Mouse (Mus musculus) intestine, embryonic 16.5 days (tissue): ENCODE results near the gene Lins1. TPM values are rescaled to one million over a fixed set of nuclear protein-coding genes. Genes with fewer than 3 reads are reported as not detected.
A peak's percentile ranks its signal among the peaks of the same experiment; 100 is the strongest.

Source experiments
- ATAC-seq: fragments of 200-750 bp; cut with Nextera tagmentation; 2 replicates; pipeline ENCODE4 v1.8.0; 2017; ENCODE audit warnings: moderate TSS enrichment, moderate library complexity
- H3K27ac ChIP-seq: fragments of 300-500 bp; sonication (generic); 2 replicates; pipeline ENCODE4 v1.5.1; 2014; ENCODE audit warnings: mild to moderate bottlenecking, low read length
- H3K27me3 ChIP-seq: fragments of 300-500 bp; sonication (generic); replicated peaks from 2 replicates; pipeline ENCODE4 v1.6.1; 2014; ENCODE audit warnings: low read length, control low read depth, mixed read lengths; ENCODE audit not compliant: control insufficient read depth, insufficient read depth
- H3K36me3 ChIP-seq: fragments of 300-500 bp; sonication (generic); 2 replicates; pipeline ENCODE4 v1.6.1; 2014; ENCODE audit warnings: low read length, control low read depth; ENCODE audit not compliant: control insufficient read depth, insufficient read depth
- H3K4me1 ChIP-seq: fragments of 300-500 bp; sonication (generic); 2 replicates; pipeline ENCODE4 v1.6.1; 2014; ENCODE audit warnings: low read length, control low read depth, mixed read lengths; ENCODE audit not compliant: control insufficient read depth, insufficient read depth
- H3K4me2 ChIP-seq: fragments of 300-500 bp; sonication (generic); 2 replicates; pipeline ENCODE4 v1.6.1; 2014; ENCODE audit warnings: low read depth, low read length, control low read depth
- H3K4me3 ChIP-seq: fragments of 300-500 bp; sonication (generic); 2 replicates; pipeline ENCODE4 v1.5.1; 2014; ENCODE audit warnings: mild to moderate bottlenecking, low read length
- H3K9ac ChIP-seq: fragments of 300-500 bp; sonication (generic); 2 replicates; pipeline ENCODE4 v1.6.1; 2014; ENCODE audit warnings: low read depth, low read length
- H3K9me3 ChIP-seq: fragments of 300-500 bp; sonication (generic); 2 replicates; pipeline ENCODE4 v1.6.1; 2016; ENCODE audit warnings: low read length, control low read depth; ENCODE audit not compliant: control insufficient read depth
- WGBS: fragments of 180-500 bp; shearing (Covaris S2); extraction: QIAGEN DNeasy Blood & Tissue Kit; methylation state at CpG from one replicate; pipeline ENCODE4 v1.1.7; 2014; 5-methylcytosine and 5-hydroxymethylcytosine counted together
- polyA plus RNA-seq: library from polyadenylated mRNA; unstranded; fragments of >200 nt; fragmentation: Nextera tagmentation; extraction: Ambion mirVana; gene quantifications from 2 replicates; pipeline ENCODE4 v1.2.1, GENCODE M21; 2015

Lins1 gene
- 10.7 and 11.1 TPM in 2 replicates for polyA plus RNA-seq

GRCm38 (mm10) chr7:66689620-66690360 lies at the start of gene Lins1:
Lins1 (plus strand) TSS chr7:66689889.
- Histone ChIP-seq H3K36me3 (0 out of 2 replicates have a peak, but pooled peaks cover 2% of the 10 kb centered on the region), H3K27ac (peak within 1 kb of the TSS; percentile 86), H3K4me3 (peak within 1 kb of the TSS; percentile 83), H3K4me2 (peak within 1 kb of the TSS; percentile 95), H3K9me3 (no peaks in the 10 kb centered on the region), H3K4me1 (peaks cover 11% of the 10 kb centered on the region), H3K9ac (peak within 1 kb of the TSS; percentile 88), H3K27me3 (no peaks in the 10 kb centered on the region)
- ATAC-seq = peak; percentile 99
- WGBS = under 1% methylated on average over 52 of the region's 52 CpGs

- H3K9ac ChIP-seq = no peak overlapping the region
- no peaks in the 10 kb centered on the region for H3K36me3 ChIP-seq
- H3K27ac ChIP-seq = no peak overlapping the region
- no peaks in the 10 kb centered on the region for H3K4me1 ChIP-seq
- 99% methylated on average over 2 of the region's 2 CpGs for WGBS
- H3K4me3 ChIP-seq = no peak overlapping the region
- ATAC-seq = no peak
- no peaks in the 10 kb centered on the region for H3K9me3 ChIP-seq
- no peaks in the 10 kb centered on the region for H3K27me3 ChIP-seq
- H3K4me2 ChIP-seq = no peak overlapping the region
These were observed 44.0 kb upstream of the Lins1 start for GRCm38 (mm10) chr7:66645736-66646135.

GRCm38 (mm10) chr7:66649181-66649580 lies 40.5 kb upstream of the Lins1 start:
- no peak for ATAC-seq
- no peaks in the 10 kb centered on the region for H3K9me3 ChIP-seq
- H3K27me3 ChIP-seq = no peaks in the 10 kb centered on the region
- 90% methylated on average over 2 of the region's 2 CpGs for WGBS
- H3K36me3 ChIP-seq = 0 out of 2 replicates have a peak, but pooled peaks cover under 1% of the 10 kb centered on the region
- H3K4me1 ChIP-seq = 0 out of 2 replicates have a peak, but pooled peaks cover 2% of the 10 kb centered on the region
- H3K4me3 ChIP-seq = no peak overlapping the region
- no peak overlapping the region for H3K4me2 ChIP-seq
- H3K9ac ChIP-seq = no peak overlapping the region
- H3K27ac ChIP-seq = no peak overlapping the region

GRCm38 (mm10) chr7:66650883-66651282 lies 38.8 kb upstream of the Lins1 start:
- 69% methylated on average over 5 of the region's 5 CpGs for WGBS
- H3K4me1 ChIP-seq = 0 out of 2 replicates have a peak, but pooled peaks cover 2% of the 10 kb centered on the region
- no peak overlapping the region for H3K4me2 ChIP-seq
- no peak overlapping the region for H3K27ac ChIP-seq
- no peaks in the 10 kb centered on the region for H3K27me3 ChIP-seq
- H3K36me3 ChIP-seq = 0 out of 2 replicates have a peak, but pooled peaks cover 5% of the 10 kb centered on the region
- no peak overlapping the region for H3K9ac ChIP-seq
- no peak overlapping the region for H3K4me3 ChIP-seq
- ATAC-seq = no peak
- no peaks in the 10 kb centered on the region for H3K9me3 ChIP-seq

- ATAC-seq = peak; percentile 57
- 86% methylated on average over 4 of the region's 4 CpGs for WGBS
- Histone ChIP-seq H3K27me3 (no peaks in the 10 kb centered on the region), H3K9ac (no peak overlapping the region), H3K27ac (no peak overlapping the region), H3K4me1 (0 out of 2 replicates have a peak, but pooled peaks cover 2% of the 10 kb centered on the region), H3K36me3 (0 out of 2 replicates have a peak, but pooled peaks cover 5% of the 10 kb centered on the region), H3K4me3 (no peak overlapping the region), H3K9me3 (no peaks in the 10 kb centered on the region), H3K4me2 (no peak overlapping the region)
These were observed 37.5 kb upstream of the Lins1 start for GRCm38 (mm10) chr7:66652216-66652615.

- H3K4me3 ChIP-seq = no peak overlapping the region
- H3K36me3 ChIP-seq = 0 out of 2 replicates have a peak, but pooled peaks cover 5% of the 10 kb centered on the region
- WGBS = 80% methylated on average over 9 of the region's 9 CpGs
- peaks cover 4% of the 10 kb centered on the region; the same call in 1 of the 2 replicates for H3K4me1 ChIP-seq
- no peak overlapping the region for H3K9ac ChIP-seq
- no peak overlapping the region for H3K27ac ChIP-seq
- no peak overlapping the region for H3K4me2 ChIP-seq
- no peaks in the 10 kb centered on the region for H3K9me3 ChIP-seq
- no peaks in the 10 kb centered on the region for H3K27me3 ChIP-seq
- no peak for ATAC-seq
These were observed 36.1 kb upstream of the Lins1 start for GRCm38 (mm10) chr7:66653596-66653995.

- Histone ChIP-seq H3K4me3 (no peak overlapping the region), H3K27ac (no peak overlapping the region), H3K4me2 (no peak overlapping the region), H3K9me3 (no peaks in the 10 kb centered on the region), H3K27me3 (no peaks in the 10 kb centered on the region), H3K9ac (no peak overlapping the region), H3K4me1 (peaks cover 4% of the 10 kb centered on the region; the same call in 1 of the 2 replicates), H3K36me3 (0 out of 2 replicates have a peak, but pooled peaks cover 5% of the 10 kb centered on the region)
- 93% methylated on average over 9 of the region's 9 CpGs for WGBS
- ATAC-seq = no peak
These were observed 34.2 kb upstream of the Lins1 start for GRCm38 (mm10) chr7:66655471-66655870.

GRCm38 (mm10) chr7:66660291-66660690 lies 29.4 kb upstream of the Lins1 start:
- H3K27ac ChIP-seq = no peak overlapping the region
- H3K9ac ChIP-seq = no peak overlapping the region
- ATAC-seq = no peak
- no peaks in the 10 kb centered on the region for H3K9me3 ChIP-seq
- H3K4me1 ChIP-seq = peaks cover 9% of the 10 kb centered on the region; the same call in 1 of the 2 replicates
- H3K4me3 ChIP-seq = no peak overlapping the region
- no peaks in the 10 kb centered on the region for H3K27me3 ChIP-seq
- 76% methylated on average over 7 of the region's 7 CpGs for WGBS
- no peaks in the 10 kb centered on the region for H3K36me3 ChIP-seq
- H3K4me2 ChIP-seq = no peak overlapping the region

GRCm38 (mm10) chr7:66660972-66661371 lies 28.7 kb upstream of the Lins1 start:
- Histone ChIP-seq H3K4me3 (no peak overlapping the region), H3K4me2 (no peak overlapping the region), H3K27ac (peak overlapping the region; percentile 5; the same call in 1 of the 2 replicates), H3K27me3 (no peaks in the 10 kb centered on the region), H3K9ac (no peak overlapping the region), H3K36me3 (no peaks in the 10 kb centered on the region), H3K4me1 (peaks cover 9% of the 10 kb centered on the region; the same call in 1 of the 2 replicates), H3K9me3 (no peaks in the 10 kb centered on the region)
- no peak for ATAC-seq
- 81% methylated on average over 8 of the region's 8 CpGs for WGBS
